Mouse (Mus musculus): Measurements from ENCODE around the gene Pttg1. TPM values are rescaled to one million over a fixed set of nuclear protein-coding genes. Genes with fewer than 3 reads are reported as not detected.
A peak's percentile ranks its signal among the peaks of the same experiment; 100 is the strongest.

The Pttg1 gene
- total and polyA plus RNA-seq, 3 experiments = 153 to 276 (median 258) TPM

DNA sequence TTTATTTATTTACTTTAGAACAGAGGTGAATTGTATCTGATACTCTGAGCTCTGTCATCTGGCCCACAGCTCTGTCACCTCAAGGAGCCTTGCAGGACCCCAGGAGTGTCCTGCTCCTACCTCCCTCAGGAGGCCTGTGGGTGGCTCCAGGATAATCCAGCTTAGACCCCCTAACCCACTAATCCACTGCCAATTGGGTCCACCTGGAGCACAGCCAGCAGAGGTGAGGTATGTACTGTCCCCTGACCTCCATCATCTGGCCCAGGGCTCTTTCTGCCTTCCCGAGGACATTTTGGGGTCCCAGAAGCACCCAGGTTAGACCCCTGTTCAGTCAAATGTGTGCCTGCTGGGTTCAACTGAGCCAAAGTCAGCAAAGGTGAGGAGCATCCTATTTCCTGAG is 25.9 kb downstream of the Pttg1 start:
- in situ Hi-C loops (cut with MboI; ENCODE audit: low pct_ligation_motif_present, low pct_unique_long_range_greater_than_20kb, low sequenced_read_pairs) = no loop called here
- no peak for DNase-seq (ENCODE audit: extremely low read depth)
- H3K4me2 ChIP-seq (ENCODE audit: insufficient read depth, low read depth, poor library complexity, severe bottlenecking) = no peak overlapping the region
- peaks cover 6% of the 10 kb centered on the region for H3K9me3 ChIP-seq (replicated peaks; ENCODE audit: low read length)
- H3K27me3 ChIP-seq (replicated peaks) = no peaks in the 10 kb centered on the region
- H3K4me3 ChIP-seq (replicated peaks in 1 of 3; ENCODE audit: low read depth in 2 of 3, low read length in 2 of 3, poor library complexity in 1 of 3) = no peak overlapping the region
- no peak overlapping the region for H3K27ac ChIP-seq (ENCODE audit: insufficient read depth, low read depth)
- H3K36me3 ChIP-seq (replicated peaks in 1 of 2; ENCODE audit: control insufficient read depth in 1 of 2, insufficient read depth in 1 of 2, low read length in 1 of 2) = no peaks in the 10 kb centered on the region
- H3K4me1 ChIP-seq (ENCODE audit: control insufficient read depth in 1 of 2, insufficient read depth in 2 of 2) = peaks cover 10 to 17% of the 10 kb centered on the region in 2 experiments
- TF ChIP-seq MAFK (IDR thresholded peaks at IDR 0.05; ENCODE audit: insufficient replicate concordance, low read length) = no peak
- no peak for TF ChIP-seq POLR2A (IDR thresholded peaks at IDR 0.05; ENCODE audit: low read depth, low read length)
- TF ChIP-seq MEF2A (IDR thresholded peaks at IDR 0.05; ENCODE audit: borderline replicate concordance, low read depth, low read length) = no peak
- TF ChIP-seq SMC3 (IDR thresholded peaks at IDR 0.05; ENCODE audit: low read depth, low read length) = no peak
- TF ChIP-seq ZMIZ1 (IDR thresholded peaks at IDR 0.05; ENCODE audit: low read depth, low read length) = no peak
- TF ChIP-seq SIN3A (IDR thresholded peaks at IDR 0.05; ENCODE audit: low read length) = no peak
- no peak for TF ChIP-seq MXI1 (IDR thresholded peaks at IDR 0.05; ENCODE audit: low read depth, low read length)
- no peak for TF ChIP-seq USF1 (IDR thresholded peaks at IDR 0.05; ENCODE audit: low read depth, low read length)
- no peak for TF ChIP-seq CTCF (conservative IDR thresholded peaks at IDR 0.05 in 1 of 2, IDR thresholded peaks at IDR 0.05 in 1 of 2; ENCODE audit: low read depth in 2 of 2, low read length in 2 of 2)
- no peak for TF ChIP-seq MAZ (IDR thresholded peaks at IDR 0.05; ENCODE audit: low read depth, low read length)
- H3K9ac ChIP-seq (ENCODE audit: insufficient read depth, low read depth) = no peak overlapping the region
- H3K79me2 ChIP-seq (replicated peaks; ENCODE audit: control insufficient read depth, extremely low read depth, insufficient read depth, poor library complexity, severe bottlenecking) = no peaks in the 10 kb centered on the region
- dilution Hi-C loops (cut with MboI; ENCODE audit: extremely low pct_ligation_motif_present, extremely low pct_unique_long_range_greater_than_20kb, low sequenced_read_pairs) = no loop called here

DNA sequence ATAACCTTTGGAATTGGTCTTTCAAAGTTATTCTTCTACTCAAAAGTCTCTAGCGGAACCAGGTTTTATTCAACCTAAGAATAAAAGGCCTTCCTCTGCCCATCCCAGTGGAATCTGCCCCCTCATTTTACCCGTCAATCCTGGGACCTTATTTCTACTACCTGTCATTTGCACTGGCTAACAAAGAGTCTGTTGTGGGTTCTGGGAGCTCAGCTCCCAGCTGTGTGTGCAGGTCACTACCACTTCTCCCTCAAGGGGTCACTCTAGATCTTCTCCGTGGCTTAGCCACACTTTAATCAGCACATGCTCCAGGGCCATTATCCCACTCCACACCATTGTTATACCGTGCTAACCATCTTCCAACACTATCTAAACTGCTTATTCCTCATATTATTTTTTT is 26.8 kb downstream of the Pttg1 start:
- no peak overlapping the region for H3K9ac ChIP-seq (ENCODE audit: insufficient read depth, low read depth)
- dilution Hi-C loops (cut with MboI; ENCODE audit: extremely low pct_ligation_motif_present, extremely low pct_unique_long_range_greater_than_20kb, low sequenced_read_pairs) = no loop called here
- peaks cover 17 to 21% of the 10 kb centered on the region in 2 experiments for H3K4me1 ChIP-seq (ENCODE audit: control insufficient read depth in 1 of 2, insufficient read depth in 2 of 2)
- DNase-seq (ENCODE audit: extremely low read depth) = no peak
- in situ Hi-C loops (cut with MboI; ENCODE audit: low pct_ligation_motif_present, low pct_unique_long_range_greater_than_20kb, low sequenced_read_pairs) = no loop called here
- H3K4me3 ChIP-seq (replicated peaks in 1 of 3; ENCODE audit: low read depth in 2 of 3, low read length in 2 of 3, poor library complexity in 1 of 3) = no peak overlapping the region
- H3K27ac ChIP-seq (ENCODE audit: insufficient read depth, low read depth) = no peak overlapping the region
- H3K36me3 ChIP-seq (replicated peaks in 1 of 2; ENCODE audit: control insufficient read depth in 1 of 2, insufficient read depth in 1 of 2, low read length in 1 of 2) = no peaks in the 10 kb centered on the region
- H3K4me2 ChIP-seq (ENCODE audit: insufficient read depth, low read depth, poor library complexity, severe bottlenecking) = no peak overlapping the region
- H3K9me3 ChIP-seq (replicated peaks; ENCODE audit: low read length) = no peaks in the 10 kb centered on the region
- no peaks in the 10 kb centered on the region for H3K79me2 ChIP-seq (replicated peaks; ENCODE audit: control insufficient read depth, extremely low read depth, insufficient read depth, poor library complexity, severe bottlenecking)
- no peaks in the 10 kb centered on the region for H3K27me3 ChIP-seq (replicated peaks)
- no peak for TF ChIP-seq ZC3H11A (IDR thresholded peaks at IDR 0.05; ENCODE audit: low read depth, low read length)
- peak; percentile 79 for TF ChIP-seq MAX (IDR thresholded peaks at IDR 0.05; ENCODE audit: low read length)
- no peak for TF ChIP-seq KAT2A (IDR thresholded peaks at IDR 0.05; ENCODE audit: insufficient replicate concordance, low read length)
- peak; percentile 38 to 90; a peak in 2 of 4 replicates for TF ChIP-seq CTCF (conservative IDR thresholded peaks at IDR 0.05 in 1 of 2, IDR thresholded peaks at IDR 0.05 in 1 of 2; ENCODE audit: low read depth in 2 of 2, low read length in 2 of 2)
- TF ChIP-seq NELFE (IDR thresholded peaks at IDR 0.05; ENCODE audit: low read depth, low read length) = no peak
- peak; percentile 85 for TF ChIP-seq RAD21 (IDR thresholded peaks at IDR 0.05; ENCODE audit: low read depth, low read length)
- no peak for TF ChIP-seq SIN3A (IDR thresholded peaks at IDR 0.05; ENCODE audit: low read length)
- no peak for TF ChIP-seq USF2 (conservative IDR thresholded peaks at IDR 0.05; ENCODE audit: low read depth, low read length)
- TF ChIP-seq POLR2A (IDR thresholded peaks at IDR 0.05; ENCODE audit: low read depth, low read length) = no peak
- TF ChIP-seq TBP (conservative IDR thresholded peaks at IDR 0.05; ENCODE audit: low read depth, low read length) = no peak
- no peak for TF ChIP-seq ZMIZ1 (IDR thresholded peaks at IDR 0.05; ENCODE audit: low read depth, low read length)
- TF ChIP-seq TCF12 (IDR thresholded peaks at IDR 0.05; ENCODE audit: low read depth, low read length) = no peak
- TF ChIP-seq JUN (IDR thresholded peaks at IDR 0.05; ENCODE audit: insufficient read depth, low read depth, low read length) = no peak
- TF ChIP-seq ZNF384 (IDR thresholded peaks at IDR 0.05; ENCODE audit: low read depth, low read length) = no peak
- TF ChIP-seq NRF1 (IDR thresholded peaks at IDR 0.05; ENCODE audit: low read depth, low read length) = 0 out of 2 replicates have a peak, but pooled peaks have one; percentile 26
- TF ChIP-seq UBTF (IDR thresholded peaks at IDR 0.05; ENCODE audit: low read depth, low read length) = no peak
- no peak for TF ChIP-seq MAZ (IDR thresholded peaks at IDR 0.05; ENCODE audit: low read depth, low read length)
- TF ChIP-seq MXI1 (IDR thresholded peaks at IDR 0.05; ENCODE audit: low read depth, low read length) = peak; percentile 28; the same call in 1 of the 2 replicates
- TF ChIP-seq MAFK (IDR thresholded peaks at IDR 0.05; ENCODE audit: insufficient replicate concordance, low read length) = no peak
- no peak for TF ChIP-seq POLR2AphosphoS2 (IDR thresholded peaks at IDR 0.05; ENCODE audit: low read depth, low read length)
- no peak for TF ChIP-seq ETS1 (conservative IDR thresholded peaks at IDR 0.05; ENCODE audit: low read depth, low read length)
- no peak for TF ChIP-seq RCOR1 (conservative IDR thresholded peaks at IDR 0.05; ENCODE audit: low read depth, low read length)
- TF ChIP-seq HCFC1 (IDR thresholded peaks at IDR 0.05; ENCODE audit: low read depth, low read length) = no peak
- peak; percentile 80 for TF ChIP-seq SMC3 (IDR thresholded peaks at IDR 0.05; ENCODE audit: low read depth, low read length)
- no peak for TF ChIP-seq GABPA (IDR thresholded peaks at IDR 0.05; ENCODE audit: insufficient replicate concordance, low read depth, low read length)
- TF ChIP-seq ZKSCAN1 (IDR thresholded peaks at IDR 0.05; ENCODE audit: borderline replicate concordance, low read depth, low read length) = no peak
- TF ChIP-seq E2F4 (IDR thresholded peaks at IDR 0.05; ENCODE audit: insufficient replicate concordance, low read depth, low read length) = no peak
- peak; percentile 33; the same call in 1 of the 2 replicates for TF ChIP-seq JUND (conservative IDR thresholded peaks at IDR 0.05; ENCODE audit: low read depth, low read length)
- no peak for TF ChIP-seq PAX5 (IDR thresholded peaks at IDR 0.05; ENCODE audit: low read length)
- TF ChIP-seq MYC (IDR thresholded peaks at IDR 0.05; ENCODE audit: low read depth, low read length) = peak; percentile 96
